In the genomic region with DNA sequence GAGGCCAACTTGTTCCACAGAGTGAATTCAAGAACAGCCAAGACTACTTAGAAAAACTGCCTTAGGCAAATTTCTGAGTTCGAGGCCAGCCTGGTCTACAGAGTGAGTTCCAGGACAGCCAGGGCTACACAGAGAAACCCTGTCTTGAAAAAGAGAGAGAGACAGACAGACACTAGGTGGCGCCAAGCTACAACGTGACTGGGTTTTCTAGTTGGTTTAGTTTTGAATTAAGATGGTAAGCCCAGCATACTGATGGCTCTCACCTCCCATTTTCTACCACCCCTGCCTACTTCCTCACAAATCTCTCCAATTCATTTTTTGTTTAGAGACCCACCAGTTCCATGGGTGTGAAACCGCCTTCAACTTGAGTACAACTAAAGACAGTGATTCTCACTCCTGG, we compare ENCODE assay signal across 9 mouse cellular contexts.
A peak's percentile ranks its signal among the peaks of the same experiment; 100 is the strongest.
DNase-seq lines count a peak whose midpoint lies in the region; ATAC-seq lines count a peak whose summit lies in the region.
"Had no signal": no experiment of that assay in that cellular context is flagged by ENCODE, and none has a peak within 500 bp of the region (broad histone marks: within the 10 kb centered on the region; RNA-seq: fewer than 3 reads in every experiment).

No protein-coding gene starts in this region.

- no peak overlapping the region for H3K9ac ChIP-seq in forebrain, embryonic 13.5 days
- H3K9ac ChIP-seq in hindbrain, embryonic 14.5 days = no peak overlapping the region
- no peak overlapping the region for H3K9ac ChIP-seq in midbrain, embryonic 15.5 days

- peak; percentile 86 for DNase-seq in testis, postnatal 10 days (ENCODE audit: low spot score)
- no peak for DNase-seq in testis, postnatal 14 days (ENCODE audit: low spot score)
- peak; percentile 63 for DNase-seq in c-Kit-positive CD71-negative TER-119-negative erythroid progenitor cells, embryonic 14.5 days (ENCODE audit: low read depth)
- DNase-seq in hindbrain, embryonic 14.5 days (ENCODE audit: low spot score) = peak; percentile 76
- peak; percentile 23 to 56 for DNase-seq in left cerebral cortex, adult 8-10 months (ENCODE audit: low spot score in 2 of 2)
- DNase-seq in spleen, postnatal 4 days (ENCODE audit: low spot score in 2 of 2) = peak; percentile 65 to 87

- WGBS in forebrain, embryonic 13.5 days = 34% methylated on average over 4 of the region's 4 CpGs
- WGBS in hindbrain, embryonic 14.5 days = 37% methylated on average over 4 of the region's 4 CpGs
- WGBS in midbrain, embryonic 15.5 days = 32% methylated on average over 4 of the region's 4 CpGs

- peak; percentile 50; the same call in 1 of the 2 replicates for ATAC-seq in forebrain, embryonic 13.5 days
- ATAC-seq in hindbrain, embryonic 14.5 days (ENCODE audit: low FRiP score) = no peak
- peak; percentile 39; the same call in 1 of the 2 replicates for ATAC-seq in midbrain, embryonic 15.5 days (replicated peaks)

- H3K27me3 ChIP-seq in forebrain, embryonic 13.5 days = no peaks in the 10 kb centered on the region
- no peaks in the 10 kb centered on the region for H3K27me3 ChIP-seq in hindbrain, embryonic 14.5 days (ENCODE audit: control insufficient read depth, insufficient read depth, low read length)
- no peaks in the 10 kb centered on the region for H3K27me3 ChIP-seq in midbrain, embryonic 15.5 days (replicated peaks)

- no peak overlapping the region for H3K27ac ChIP-seq in forebrain, embryonic 13.5 days
- no peak overlapping the region for H3K27ac ChIP-seq in hindbrain, embryonic 14.5 days
- H3K27ac ChIP-seq in midbrain, embryonic 15.5 days = no peak overlapping the region

- H3K9me3 ChIP-seq in forebrain, embryonic 13.5 days (replicated peaks) = no peaks in the 10 kb centered on the region
- H3K9me3 ChIP-seq in hindbrain, embryonic 14.5 days (ENCODE audit: control insufficient read depth, low read length) = no peaks in the 10 kb centered on the region
- no peaks in the 10 kb centered on the region for H3K9me3 ChIP-seq in midbrain, embryonic 15.5 days

- peaks cover 5% of the 10 kb centered on the region; the same call in 1 of the 2 replicates for H3K4me1 ChIP-seq in forebrain, embryonic 13.5 days
- H3K4me1 ChIP-seq in hindbrain, embryonic 14.5 days (replicated peaks; ENCODE audit: control insufficient read depth, insufficient read depth, low read length) = no peaks in the 10 kb centered on the region
- H3K4me1 ChIP-seq in midbrain, embryonic 15.5 days = no peaks in the 10 kb centered on the region

- H3K36me3 ChIP-seq in forebrain, embryonic 13.5 days (ENCODE audit: poor library complexity, severe bottlenecking) = peaks cover 9% of the 10 kb centered on the region; the same call in 1 of the 2 replicates
- H3K36me3 ChIP-seq in hindbrain, embryonic 14.5 days (replicated peaks; ENCODE audit: control insufficient read depth, insufficient read depth) = 0 out of 2 replicates have a peak, but pooled peaks cover 3% of the 10 kb centered on the region
- no peaks in the 10 kb centered on the region for H3K36me3 ChIP-seq in midbrain, embryonic 15.5 days (replicated peaks)

- H3K4me3 ChIP-seq in forebrain, embryonic 13.5 days = no peak overlapping the region
- no peak overlapping the region for H3K4me3 ChIP-seq in hindbrain, embryonic 14.5 days (replicated peaks; ENCODE audit: low read length)
- no peak overlapping the region for H3K4me3 ChIP-seq in midbrain, embryonic 15.5 days
- H3K4me3 ChIP-seq: erythroblast, embryonic 14.5 days had no signal

- H3K4me2 ChIP-seq in forebrain, embryonic 13.5 days = no peak overlapping the region
- no peak overlapping the region for H3K4me2 ChIP-seq in hindbrain, embryonic 14.5 days (replicated peaks)
- no peak overlapping the region for H3K4me2 ChIP-seq in midbrain, embryonic 15.5 days
